Mouse (Mus musculus) frontal cortex, adult (tissue): Measurements from ENCODE around the gene Arhgap18.

ENCODE experiments used
- ATAC-seq: cut with Nextera tagmentation; 2 replicates; pipeline ENCODE4 v1.9.2; 2017; ENCODE audit warnings: mild to moderate bottlenecking, moderate library complexity, mixed read lengths; ENCODE audit not compliant: low TSS enrichment

Gene Arhgap18

GRCm38 (mm10) chr10:26776443-26776842 lies 23.2 kb downstream of the Arhgap18 start:
- ATAC-seq, result no peak

GRCm38 (mm10) chr10:26780581-26780980 lies 27.4 kb downstream of the Arhgap18 start:
- ATAC-seq, result no peak

- no peak for ATAC-seq
Observed at GRCm38 (mm10) chr10:26789680-26790079, 36.5 kb downstream of the Arhgap18 start.

GRCm38 (mm10) chr10:26791810-26792209 lies 38.6 kb downstream of the Arhgap18 start:
- no peak for ATAC-seq

GRCm38 (mm10) chr10:26793013-26793412 lies 39.8 kb downstream of the Arhgap18 start:
- no peak for ATAC-seq

- ATAC-seq, result no peak
Observed at GRCm38 (mm10) chr10:26796432-26797286, 43.4 kb downstream of the Arhgap18 start.

- no peak for ATAC-seq
Observed at GRCm38 (mm10) chr10:26797287-26797672, 44.1 kb downstream of the Arhgap18 start.

- no peak for ATAC-seq
Observed at GRCm38 (mm10) chr10:26798752-26799411, 45.7 kb downstream of the Arhgap18 start.

- ATAC-seq, result no peak
Observed at GRCm38 (mm10) chr10:26799562-26800051, 46.4 kb downstream of the Arhgap18 start.

GRCm38 (mm10) chr10:26804351-26804983 lies 51.2 kb downstream of the Arhgap18 start:
- ATAC-seq, result no peak

GRCm38 (mm10) chr10:26805007-26805406 lies 51.8 kb downstream of the Arhgap18 start:
- no peak for ATAC-seq

- no peak for ATAC-seq
Observed at GRCm38 (mm10) chr10:26806092-26806491, 52.9 kb downstream of the Arhgap18 start.

GRCm38 (mm10) chr10:26810059-26810458 lies 56.8 kb downstream of the Arhgap18 start:
- no peak for ATAC-seq

GRCm38 (mm10) chr10:26810810-26811209 lies 57.6 kb downstream of the Arhgap18 start:
- ATAC-seq, result no peak

- no peak for ATAC-seq
Observed at GRCm38 (mm10) chr10:26811342-26811741, 58.1 kb downstream of the Arhgap18 start.

GRCm38 (mm10) chr10:26815646-26816045 lies 62.4 kb downstream of the Arhgap18 start:
- ATAC-seq, result peak; percentile 100

GRCm38 (mm10) chr10:26820326-26820725 lies 67.1 kb downstream of the Arhgap18 start:
- ATAC-seq, result no peak

GRCm38 (mm10) chr10:26820936-26821335 lies 67.7 kb downstream of the Arhgap18 start:
- ATAC-seq, result no peak

- no peak for ATAC-seq
Observed at GRCm38 (mm10) chr10:26823997-26824396, 70.8 kb downstream of the Arhgap18 start.

GRCm38 (mm10) chr10:26825246-26825889 lies 72.1 kb downstream of the Arhgap18 start:
- peak; percentile 82 for ATAC-seq

- ATAC-seq, result no peak; the same call in 1 of the 2 replicates
Observed at GRCm38 (mm10) chr10:26827315-26827714, 74.1 kb downstream of the Arhgap18 start.
